Mouse (Mus musculus): Measurements from ENCODE around the gene Trim14. TPM values are rescaled to one million over a fixed set of nuclear protein-coding genes. Genes with fewer than 3 reads are reported as not detected.

Trim14 gene
- polyA plus RNA-seq, 1 experiment from 2014 or later, result 2.3 TPM

DNA sequence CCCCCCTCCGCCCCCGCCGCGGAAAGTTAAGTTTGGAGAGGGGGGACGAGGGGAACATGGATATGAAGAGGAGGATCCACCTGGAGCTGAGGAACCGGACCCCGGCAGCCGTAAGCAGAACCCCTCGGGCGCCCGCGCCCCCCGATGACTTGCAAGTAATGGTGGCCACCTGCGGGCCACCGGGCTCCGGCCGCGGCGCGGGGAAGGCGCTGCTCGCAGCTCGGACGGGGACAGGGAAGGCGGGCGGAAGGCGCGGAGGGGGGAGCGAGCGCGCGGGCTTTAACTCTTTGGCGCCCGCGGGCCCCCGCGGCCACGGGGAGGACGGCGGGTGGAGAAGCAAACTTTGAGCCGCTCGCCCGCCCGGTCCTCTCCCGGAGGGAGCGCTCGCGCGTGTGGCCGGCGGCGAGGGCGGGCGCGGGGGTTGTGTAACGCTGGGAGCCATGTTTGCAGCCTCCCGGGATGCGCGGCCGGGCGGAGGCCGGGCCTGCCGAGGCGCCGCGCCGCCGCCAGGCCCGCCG lies 84.6 kb downstream of the Trim14 start:
- under 1% methylated on average over 64 of the region's 70 CpGs for WGBS

GRCm38 (mm10) chr4:46450519-46451131 lies 85.3 kb downstream of the Trim14 start, which contains the start of gene Anp32b:
Anp32b (plus strand) TSS chr4:46450902.
- Histone ChIP-seq H3K9ac (ENCODE audit: low read length) (peak within 1 kb of the TSS; percentile 99), H3K4me3 (ENCODE audit: control insufficient read depth in 1 of 2, insufficient read depth in 1 of 2, low read depth in 1 of 2, low read length in 2 of 2) (peak within 1 kb of the TSS; percentile 93 to 99), H3K4me1 (ENCODE audit: control insufficient read depth in 2 of 2, insufficient read depth in 2 of 2, low read length in 2 of 2) (peaks cover 14 to 36% of the 10 kb centered on the region in 2 experiments), H3K27me3 (ENCODE audit: control insufficient read depth, insufficient read depth, low read length) (no peaks in the 10 kb centered on the region), H3K9me3 (ENCODE audit: control insufficient read depth, low read length) (no peaks in the 10 kb centered on the region), H3K4me2 (ENCODE audit: low read length) (peak within 1 kb of the TSS; percentile 80), H3K36me3 (ENCODE audit: control insufficient read depth, insufficient read depth, low read length) (no peaks in the 10 kb centered on the region), H3K27ac (replicated peaks in 1 of 2; ENCODE audit: control insufficient read depth in 1 of 2, insufficient read depth in 1 of 2, low read depth in 2 of 2, low read length in 2 of 2) (peak within 1 kb of the TSS; percentile 97 to 99)
- WGBS, result under 1% methylated on average over 43 of the region's 66 CpGs
- ATAC-seq (ENCODE audit: insufficient number of reproducible peaks, insufficient read depth, low FRiP score, low read depth), result peak; percentile 93

More for the DNA sequence above, 84.6 kb downstream of the Trim14 start:
- Histone ChIP-seq H3K27ac (replicated peaks in 1 of 2; ENCODE audit: control insufficient read depth in 1 of 2, insufficient read depth in 1 of 2, low read depth in 2 of 2, low read length in 2 of 2) (peak overlapping the region; percentile 97 to 99), H3K36me3 (ENCODE audit: control insufficient read depth, insufficient read depth, low read length) (no peaks in the 10 kb centered on the region), H3K4me2 (ENCODE audit: low read length) (peak overlapping the region; percentile 78), H3K4me3 (ENCODE audit: control insufficient read depth in 1 of 2, insufficient read depth in 1 of 2, low read depth in 1 of 2, low read length in 2 of 2) (peak overlapping the region; percentile 93 to 99), H3K9me3 (ENCODE audit: control insufficient read depth, low read length) (no peaks in the 10 kb centered on the region), H3K9ac (ENCODE audit: low read length) (peak overlapping the region; percentile 99), H3K27me3 (ENCODE audit: control insufficient read depth, insufficient read depth, low read length) (no peaks in the 10 kb centered on the region), H3K4me1 (ENCODE audit: control insufficient read depth in 2 of 2, insufficient read depth in 2 of 2, low read length in 2 of 2) (peaks cover 14 to 36% of the 10 kb centered on the region in 2 experiments)
- ATAC-seq (ENCODE audit: insufficient number of reproducible peaks, insufficient read depth, low FRiP score, low read depth), result peak; percentile 49

DNA sequence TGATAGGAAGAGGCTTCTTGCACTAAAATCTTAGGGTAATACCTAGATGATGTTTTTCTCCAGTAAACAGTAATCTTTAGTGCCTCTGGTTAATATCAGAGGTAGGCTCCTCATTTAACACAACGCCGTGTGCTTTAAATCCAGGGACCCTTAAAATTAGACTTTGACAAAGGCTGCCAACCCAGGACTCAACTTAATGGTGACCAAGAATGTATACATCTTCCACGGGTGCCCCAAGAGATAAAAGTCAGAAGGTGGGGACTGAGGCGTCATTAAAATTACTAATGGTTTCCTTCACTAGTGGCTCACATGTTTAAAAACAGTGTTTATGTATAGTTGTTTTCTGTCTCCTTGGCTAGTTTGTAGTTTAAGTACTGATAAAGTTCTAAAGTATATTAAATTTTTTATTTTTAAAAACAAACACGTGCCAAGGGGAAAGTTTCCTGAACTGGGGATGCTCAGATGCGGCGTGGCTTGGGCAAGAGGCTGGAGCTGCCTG lies 85.9 kb downstream of the Trim14 start:
- H3K4me3 ChIP-seq (ENCODE audit: control insufficient read depth in 1 of 2, insufficient read depth in 1 of 2, low read depth in 1 of 2, low read length in 2 of 2), result peak overlapping the region; percentile 93 to 99

DNA sequence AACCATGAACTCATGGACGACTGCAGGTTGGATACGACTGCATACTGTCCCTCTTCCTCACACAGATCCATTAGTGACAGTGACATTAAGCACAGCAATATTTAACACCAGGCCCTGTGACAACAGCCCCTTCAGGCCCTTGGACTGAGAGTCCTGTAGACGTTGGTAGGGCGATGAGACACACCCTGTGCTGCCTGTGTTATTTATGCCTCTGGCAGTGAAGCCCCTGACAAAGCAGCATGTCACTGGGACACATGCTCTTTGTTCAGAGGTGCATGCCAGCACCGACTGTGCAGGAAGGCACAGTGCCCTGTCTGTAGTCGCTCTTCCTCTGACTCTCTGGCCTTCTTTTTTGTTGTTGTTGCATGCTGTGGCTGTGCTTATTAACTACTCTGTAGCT lies 87.1 kb downstream of the Trim14 start:
- no peak for ATAC-seq (ENCODE audit: insufficient number of reproducible peaks, insufficient read depth, low FRiP score, low read depth)

More for the DNA sequence above, 85.9 kb downstream of the Trim14 start:
- no peak for ATAC-seq (ENCODE audit: insufficient number of reproducible peaks, insufficient read depth, low FRiP score, low read depth)
- Histone ChIP-seq H3K27me3 (ENCODE audit: control insufficient read depth, insufficient read depth, low read length) (no peaks in the 10 kb centered on the region), H3K4me1 (ENCODE audit: control insufficient read depth in 2 of 2, insufficient read depth in 2 of 2, low read length in 2 of 2) (peaks cover 14 to 32% of the 10 kb centered on the region in 2 experiments), H3K4me2 (ENCODE audit: low read length) (peak overlapping the region; percentile 80), H3K9ac (ENCODE audit: low read length) (peak overlapping the region; percentile 99), H3K9me3 (ENCODE audit: control insufficient read depth, low read length) (no peaks in the 10 kb centered on the region), H3K36me3 (ENCODE audit: control insufficient read depth, insufficient read depth, low read length) (no peaks in the 10 kb centered on the region), H3K27ac (replicated peaks in 1 of 2; ENCODE audit: control insufficient read depth in 1 of 2, insufficient read depth in 1 of 2, low read depth in 2 of 2, low read length in 2 of 2) (peak overlapping the region; percentile 93 to 99)
- WGBS, result 35% methylated on average over 7 of the region's 7 CpGs

DNA sequence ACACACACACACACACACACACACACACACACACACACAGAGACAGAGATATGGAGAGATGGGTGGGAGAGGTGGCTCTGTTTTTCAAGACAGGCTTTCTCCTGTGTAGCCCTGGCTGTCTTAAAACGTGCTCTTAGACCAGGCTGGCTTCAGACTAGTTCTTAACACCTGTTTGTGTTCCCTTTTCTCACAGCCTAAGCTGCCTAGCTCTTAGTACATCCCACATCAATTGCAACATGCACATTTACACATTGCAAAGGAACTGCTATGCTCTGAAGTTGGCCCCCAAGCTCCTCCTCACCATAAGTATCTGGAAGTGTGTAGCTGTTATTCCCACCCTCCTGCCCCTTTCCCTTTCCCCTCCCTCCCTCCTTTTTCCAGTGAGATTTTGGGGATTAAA lies 88.5 kb downstream of the Trim14 start:
- no peaks in the 10 kb centered on the region for H3K27me3 ChIP-seq (ENCODE audit: control insufficient read depth, insufficient read depth, low read length)
- no peak overlapping the region for H3K4me3 ChIP-seq (ENCODE audit: control insufficient read depth in 1 of 2, insufficient read depth in 1 of 2, low read depth in 1 of 2, low read length in 2 of 2)
- H3K36me3 ChIP-seq (ENCODE audit: control insufficient read depth, insufficient read depth, low read length), result no peaks in the 10 kb centered on the region
- peaks cover 5 to 8% of the 10 kb centered on the region in 2 experiments; a peak in 3 of 4 replicates for H3K4me1 ChIP-seq (ENCODE audit: control insufficient read depth in 2 of 2, insufficient read depth in 2 of 2, low read length in 2 of 2)
- H3K9ac ChIP-seq (ENCODE audit: low read length), result no peak overlapping the region
- no peak for ATAC-seq (ENCODE audit: insufficient number of reproducible peaks, insufficient read depth, low FRiP score, low read depth)
- 69% methylated on average over 1 of the region's 1 CpGs for WGBS
- H3K9me3 ChIP-seq (ENCODE audit: control insufficient read depth, low read length), result no peaks in the 10 kb centered on the region
- H3K27ac ChIP-seq (replicated peaks in 1 of 2; ENCODE audit: control insufficient read depth in 1 of 2, insufficient read depth in 1 of 2, low read depth in 2 of 2, low read length in 2 of 2), result no peak overlapping the region
- no peak overlapping the region for H3K4me2 ChIP-seq (ENCODE audit: low read length)

More for the DNA sequence above, 87.1 kb downstream of the Trim14 start:
- Histone ChIP-seq H3K4me3 (ENCODE audit: control insufficient read depth in 1 of 2, insufficient read depth in 1 of 2, low read depth in 1 of 2, low read length in 2 of 2) (no peak overlapping the region), H3K27ac (replicated peaks in 1 of 2; ENCODE audit: control insufficient read depth in 1 of 2, insufficient read depth in 1 of 2, low read depth in 2 of 2, low read length in 2 of 2) (peak overlapping the region; percentile 24 to 39; a peak in 2 of 4 replicates), H3K27me3 (ENCODE audit: control insufficient read depth, insufficient read depth, low read length) (no peaks in the 10 kb centered on the region), H3K36me3 (ENCODE audit: control insufficient read depth, insufficient read depth, low read length) (no peaks in the 10 kb centered on the region), H3K4me2 (ENCODE audit: low read length) (no peak overlapping the region), H3K9ac (ENCODE audit: low read length) (peak overlapping the region; percentile 55; the same call in 1 of the 2 replicates), H3K4me1 (ENCODE audit: control insufficient read depth in 2 of 2, insufficient read depth in 2 of 2, low read length in 2 of 2) (peaks cover 12 to 22% of the 10 kb centered on the region in 2 experiments), H3K9me3 (ENCODE audit: control insufficient read depth, low read length) (no peaks in the 10 kb centered on the region)
- 18% methylated on average over 6 of the region's 6 CpGs for WGBS

GRCm38 (mm10) chr4:46445237-46445945 lies 90.5 kb downstream of the Trim14 start:
- Histone ChIP-seq H3K4me2 (ENCODE audit: low read length) (no peak overlapping the region), H3K36me3 (ENCODE audit: control insufficient read depth, insufficient read depth, low read length) (no peaks in the 10 kb centered on the region), H3K9ac (ENCODE audit: low read length) (no peak overlapping the region), H3K27me3 (ENCODE audit: control insufficient read depth, insufficient read depth, low read length) (no peaks in the 10 kb centered on the region), H3K4me3 (ENCODE audit: control insufficient read depth in 1 of 2, insufficient read depth in 1 of 2, low read depth in 1 of 2, low read length in 2 of 2) (no peak overlapping the region), H3K9me3 (ENCODE audit: control insufficient read depth, low read length) (no peaks in the 10 kb centered on the region), H3K4me1 (ENCODE audit: control insufficient read depth in 2 of 2, insufficient read depth in 2 of 2, low read length in 2 of 2) (peaks cover 3 to 7% of the 10 kb centered on the region in 2 experiments; a peak in 2 of 4 replicates), H3K27ac (replicated peaks in 1 of 2; ENCODE audit: control insufficient read depth in 1 of 2, insufficient read depth in 1 of 2, low read depth in 2 of 2, low read length in 2 of 2) (no peak overlapping the region)
- no peak for ATAC-seq (ENCODE audit: insufficient number of reproducible peaks, insufficient read depth, low FRiP score, low read depth)
- WGBS, result 34% methylated on average over 9 of the region's 9 CpGs
